Mouse (Mus musculus): ENCODE measurements at regions not wholly inside any gene's neighbourhood (a gene's known extent, or its start where the extent isn't known, plus 50 kb on each side); places are given as distances from the start of the nearest gene placed in this dataset.

- no peak for TF ChIP-seq EP300 (IDR thresholded peaks at IDR 0.05; ENCODE audit: low read depth)
- no peak for TF ChIP-seq CTCF (IDR thresholded peaks at IDR 0.05; ENCODE audit: low read depth)
Observed at GRCm38 (mm10) chr13:6397648-6398047, 150.3 kb upstream of the Pitrm1 start.

Data from liver, embryonic 14.5 days (tissue).